Mouse (Mus musculus) midbrain, embryonic 10.5 days (tissue): ENCODE results near the gene Ntn5. TPM values are rescaled to one million over a fixed set of nuclear protein-coding genes. Genes with fewer than 3 reads are reported as not detected.

Experiments
- DNase-seq: peaks from one replicate; pipeline ENCODE4 v3.0.0-alpha.2; 2017; ENCODE audit warnings: low spot score
- H3K27ac ChIP-seq: fragments of 300-500 bp; sonication (generic); replicated peaks from 2 replicates; pipeline ENCODE4 v1.5.1; 2016; ENCODE audit warnings: mild to moderate bottlenecking
- H3K27me3 ChIP-seq: fragments of 300-500 bp; sonication (generic); 2 replicates; pipeline ENCODE4 v1.6.1; 2016; ENCODE audit warnings: low read depth, mild to moderate bottlenecking; ENCODE audit not compliant: poor library complexity, severe bottlenecking
- H3K36me3 ChIP-seq: fragments of 300-500 bp; sonication (generic); 2 replicates; pipeline ENCODE4 v1.6.1; 2016; ENCODE audit warnings: mild to moderate bottlenecking, moderate library complexity
- H3K4me1 ChIP-seq: fragments of 300-500 bp; sonication (generic); 2 replicates; pipeline ENCODE4 v1.6.1; 2016
- H3K4me3 ChIP-seq: fragments of 300-500 bp; sonication (generic); 2 replicates; pipeline ENCODE4 v1.5.1; 2016; ENCODE audit warnings: mild to moderate bottlenecking, moderate library complexity
- H3K9me3 ChIP-seq: fragments of 300-500 bp; sonication (generic); replicated peaks from 2 replicates; pipeline ENCODE4 v1.6.1; 2016; ENCODE audit warnings: mild to moderate bottlenecking
- WGBS: fragments of 180-500 bp; shearing (Covaris S2); methylation state at CpG from one replicate; pipeline ENCODE4 v1.1.7; 2016; 5-methylcytosine and 5-hydroxymethylcytosine counted together
- polyA plus RNA-seq: library from polyadenylated mRNA; unstranded; fragments of >200 nt; fragmentation: Nextera tagmentation; extraction: Ambion mirVana; gene quantifications from 2 replicates; pipeline ENCODE4 v1.2.1, GENCODE M21; 2016

Gene Ntn5
- polyA plus RNA-seq, 1 experiment from 2014 or later: 0.48 TPM

GRCm38 (mm10) chr7:45712022-45712757 is 28.4 kb downstream of the Ntn5 start:
- no peaks in the 10 kb centered on the region for H3K9me3 ChIP-seq
- H3K4me1 ChIP-seq: peaks cover 71% of the 10 kb centered on the region
- DNase-seq: no peak
- no peak overlapping the region for H3K27ac ChIP-seq
- H3K36me3 ChIP-seq: peaks cover 45% of the 10 kb centered on the region
- no peaks in the 10 kb centered on the region for H3K27me3 ChIP-seq
- H3K4me3 ChIP-seq: peak overlapping the region; percentile 9; the same call in 1 of the 2 replicates
- WGBS: 88% methylated on average over 21 of the region's 21 CpGs

DNA sequence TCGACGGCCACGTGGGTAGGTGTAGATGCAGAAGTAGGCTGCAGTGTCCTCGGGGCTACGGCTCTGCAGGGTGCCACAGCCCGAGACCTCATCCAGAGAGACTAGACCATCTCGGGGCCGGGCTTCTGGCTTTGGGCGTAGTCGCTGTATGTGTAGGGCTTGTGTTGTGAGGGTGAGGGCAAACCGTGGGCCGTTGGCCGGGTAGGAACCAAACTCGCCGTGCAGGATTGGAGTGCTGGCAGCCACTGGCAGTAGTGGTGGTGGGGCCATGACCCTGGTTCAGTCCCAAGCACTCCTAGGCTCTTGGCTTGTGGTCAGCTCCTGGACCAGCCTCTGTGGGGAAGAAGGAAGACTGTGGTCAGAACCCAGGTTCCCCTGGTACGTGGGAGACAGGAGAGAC is 29.6 kb downstream of the Ntn5 start:
- WGBS: 93% methylated on average over 16 of the region's 16 CpGs
- H3K27me3 ChIP-seq: no peaks in the 10 kb centered on the region
- H3K4me3 ChIP-seq: peak overlapping the region; percentile 82; the same call in 1 of the 2 replicates
- no peaks in the 10 kb centered on the region for H3K9me3 ChIP-seq
- no peak for DNase-seq
- H3K27ac ChIP-seq: no peak overlapping the region
- H3K36me3 ChIP-seq: peaks cover 45% of the 10 kb centered on the region
- H3K4me1 ChIP-seq: peaks cover 60% of the 10 kb centered on the region

GRCm38 (mm10) chr7:45713881-45714520 is 30.2 kb downstream of the Ntn5 start:
- peaks cover 58% of the 10 kb centered on the region for H3K4me1 ChIP-seq

GRCm38 (mm10) chr7:45714630-45715089 is 30.8 kb downstream of the Ntn5 start:
- Histone ChIP-seq H3K27me3 (no peaks in the 10 kb centered on the region), H3K27ac (peak overlapping the region; percentile 89), H3K4me3 (peak overlapping the region; percentile 82), H3K4me1 (peaks cover 58% of the 10 kb centered on the region), H3K9me3 (no peaks in the 10 kb centered on the region), H3K36me3 (peaks cover 53% of the 10 kb centered on the region)
- no peak for DNase-seq
- WGBS: 12% methylated on average over 14 of the region's 14 CpGs

More at GRCm38 (mm10) chr7:45713881-45714520, 30.2 kb downstream of the Ntn5 start:
- Histone ChIP-seq H3K27me3 (no peaks in the 10 kb centered on the region), H3K36me3 (peaks cover 48% of the 10 kb centered on the region), H3K9me3 (no peaks in the 10 kb centered on the region), H3K27ac (no peak overlapping the region), H3K4me3 (peak overlapping the region; percentile 82)
- DNase-seq: no peak
- 90% methylated on average over 6 of the region's 6 CpGs for WGBS

DNA sequence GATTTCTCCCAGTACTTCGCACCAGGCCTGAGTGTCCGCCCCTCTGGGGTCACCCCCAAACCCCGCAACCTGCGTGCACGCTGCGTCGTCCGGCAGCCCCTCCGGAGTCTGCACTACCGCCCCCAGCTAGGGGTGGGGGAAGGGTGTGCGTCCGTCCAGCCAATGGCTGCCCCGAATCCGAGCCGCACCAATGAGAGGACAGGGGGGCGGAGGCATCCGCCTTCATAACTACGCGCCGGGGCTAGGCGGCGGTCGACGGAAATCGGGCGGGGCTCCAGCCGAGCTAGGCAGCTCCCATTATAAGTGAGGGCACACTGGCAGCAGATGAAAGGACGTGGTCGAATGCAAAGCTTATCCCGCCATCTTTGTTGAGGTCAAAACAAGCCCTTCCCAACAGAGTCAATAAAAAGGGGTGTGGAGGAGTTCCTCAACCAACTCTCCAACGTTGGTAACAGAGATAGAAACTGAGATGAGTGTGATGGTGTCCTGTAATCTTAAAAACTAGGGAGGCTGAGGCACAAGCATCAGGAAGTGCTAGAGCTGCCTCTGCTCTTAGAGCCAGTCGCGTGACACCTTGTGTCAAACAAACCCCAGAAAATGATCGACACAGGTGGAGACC is 31.4 kb downstream of the Ntn5 start, which contains the start of gene Rpl18:
TSS of gene Rpl18 (plus strand) at position 368 of the 619 bp plus-strand sequence.
- WGBS: 8% methylated on average over 34 of the region's 34 CpGs
- peak within 1 kb of the TSS; percentile 82 for H3K4me3 ChIP-seq
- H3K27ac ChIP-seq: peak within 1 kb of the TSS; percentile 89
- H3K36me3 ChIP-seq: peaks cover 53% of the 10 kb centered on the region
- no peaks in the 10 kb centered on the region for H3K9me3 ChIP-seq
- H3K27me3 ChIP-seq: no peaks in the 10 kb centered on the region
- DNase-seq: peak; percentile 97
- peaks cover 57% of the 10 kb centered on the region for H3K4me1 ChIP-seq

DNA sequence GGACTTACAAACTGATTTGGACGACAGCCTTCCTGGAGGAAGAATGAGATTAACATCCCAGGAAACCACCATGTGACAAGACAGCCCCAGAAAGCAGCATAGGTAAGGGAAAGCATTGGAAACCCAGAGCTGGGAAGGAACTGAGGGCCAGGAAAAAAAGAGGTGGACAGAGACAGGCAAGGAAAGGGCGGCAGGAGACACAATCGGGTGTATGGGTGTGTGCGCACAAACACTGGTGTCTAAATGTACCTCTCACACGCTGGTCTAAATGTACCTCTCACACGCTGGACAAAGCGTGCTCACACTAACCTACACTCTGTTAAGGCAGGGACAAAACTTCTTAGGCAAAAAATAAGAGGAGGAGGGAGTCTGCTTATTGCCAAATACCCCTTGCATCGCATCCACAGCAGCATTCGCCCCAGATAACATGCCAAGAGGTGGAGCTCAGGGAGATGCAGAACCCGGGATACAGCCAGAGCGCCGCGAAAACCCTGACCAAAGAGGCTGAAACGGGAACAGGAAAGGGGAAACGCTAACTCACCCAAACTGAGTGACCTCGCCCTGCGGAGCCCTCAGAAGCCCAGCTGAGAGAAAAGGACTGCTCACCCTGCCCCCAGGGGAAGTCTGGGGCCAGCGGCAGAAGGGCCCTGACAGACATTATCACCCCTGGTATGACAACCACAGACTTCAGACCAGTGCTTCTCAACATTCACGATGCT is 32.1 kb downstream of the Ntn5 start:
- Histone ChIP-seq H3K36me3 (peaks cover 53% of the 10 kb centered on the region), H3K27ac (peak overlapping the region; percentile 89), H3K4me1 (peaks cover 54% of the 10 kb centered on the region), H3K9me3 (no peaks in the 10 kb centered on the region), H3K27me3 (no peaks in the 10 kb centered on the region), H3K4me3 (peak overlapping the region; percentile 82)
- 87% methylated on average over 19 of the region's 19 CpGs for WGBS
- DNase-seq: no peak

- Histone ChIP-seq H3K4me3 (peak overlapping the region; percentile 82), H3K9me3 (no peaks in the 10 kb centered on the region), H3K4me1 (peaks cover 58% of the 10 kb centered on the region), H3K36me3 (peaks cover 53% of the 10 kb centered on the region), H3K27me3 (no peaks in the 10 kb centered on the region), H3K27ac (peak overlapping the region; percentile 96; the same call in 1 of the 2 replicates)
- no peak for DNase-seq
- 91% methylated on average over 3 of the region's 3 CpGs for WGBS
Observed at GRCm38 (mm10) chr7:45716460-45716857, 32.6 kb downstream of the Ntn5 start.

GRCm38 (mm10) chr7:45716952-45717917 is 33.4 kb downstream of the Ntn5 start:
- no peak for DNase-seq
- peaks cover 53% of the 10 kb centered on the region for H3K36me3 ChIP-seq
- no peaks in the 10 kb centered on the region for H3K27me3 ChIP-seq
- H3K9me3 ChIP-seq: no peaks in the 10 kb centered on the region
- H3K27ac ChIP-seq: peak overlapping the region; percentile 96
- H3K4me1 ChIP-seq: peaks cover 66% of the 10 kb centered on the region
- WGBS: 14% methylated on average over 31 of the region's 31 CpGs
- peak overlapping the region; percentile 82 for H3K4me3 ChIP-seq

GRCm38 (mm10) chr7:45717918-45718297 is 34.1 kb downstream of the Ntn5 start, which contains the start of gene Sphk2:
TSS of gene Sphk2 (minus strand) at chr7:45718002.
- peaks cover 53% of the 10 kb centered on the region for H3K36me3 ChIP-seq
- peaks cover 66% of the 10 kb centered on the region for H3K4me1 ChIP-seq
- no peaks in the 10 kb centered on the region for H3K27me3 ChIP-seq
- WGBS: under 1% methylated on average over 41 of the region's 41 CpGs
- H3K27ac ChIP-seq: peak within 1 kb of the TSS; percentile 96
- peak within 1 kb of the TSS; percentile 82 for H3K4me3 ChIP-seq
- peak; percentile 99 for DNase-seq
- H3K9me3 ChIP-seq: no peaks in the 10 kb centered on the region

GRCm38 (mm10) chr7:45718331-45718730 is 34.5 kb downstream of the Ntn5 start:
- peak overlapping the region; percentile 82 for H3K4me3 ChIP-seq
- H3K36me3 ChIP-seq: peaks cover 53% of the 10 kb centered on the region
- no peaks in the 10 kb centered on the region for H3K9me3 ChIP-seq
- H3K27me3 ChIP-seq: no peaks in the 10 kb centered on the region
- DNase-seq: no peak
- WGBS: under 1% methylated on average over 20 of the region's 20 CpGs
- peak overlapping the region; percentile 96 for H3K27ac ChIP-seq
- H3K4me1 ChIP-seq: peaks cover 66% of the 10 kb centered on the region

DNA sequence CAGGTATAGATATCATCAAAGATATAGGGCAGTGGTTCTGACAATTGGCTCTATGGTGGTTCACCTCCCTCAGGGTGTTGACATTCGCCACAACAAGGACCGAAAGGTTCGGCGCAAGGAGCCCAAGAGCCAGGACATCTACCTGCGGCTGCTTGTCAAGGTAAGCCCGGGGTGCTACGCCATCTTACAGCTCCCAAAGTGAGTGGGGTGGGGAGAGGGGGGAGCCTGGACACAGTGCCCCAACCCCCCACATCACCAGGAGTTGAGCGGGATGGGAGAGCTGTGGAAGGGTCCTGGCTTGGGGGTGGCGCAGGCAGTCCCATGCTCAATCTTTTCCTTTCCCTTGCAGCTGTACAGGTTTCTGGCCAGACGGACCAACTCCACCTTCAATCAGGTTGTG is 35.4 kb downstream of the Ntn5 start:
- Histone ChIP-seq H3K36me3 (peaks cover 54% of the 10 kb centered on the region), H3K27me3 (no peaks in the 10 kb centered on the region), H3K27ac (peak overlapping the region; percentile 96; the same call in 1 of the 2 replicates), H3K4me3 (peak overlapping the region; percentile 82), H3K9me3 (no peaks in the 10 kb centered on the region), H3K4me1 (peaks cover 62% of the 10 kb centered on the region)
- no peak for DNase-seq
- WGBS: 85% methylated on average over 10 of the region's 10 CpGs
